Mouse (Mus musculus) liver, embryonic 14.5 days (tissue): ENCODE measurements around the gene Fgd6. TPM values are rescaled to one million over a fixed set of nuclear protein-coding genes. Genes with fewer than 3 reads are reported as not detected.

Source experiments
- ATAC-seq: fragments of 200-750 bp; cut with Nextera tagmentation; 2 replicates; pipeline ENCODE4 v1.8.0; 2017; ENCODE audit warnings: moderate number of reproducible peaks, mild to moderate bottlenecking, moderate library complexity; ENCODE audit not compliant: insufficient read depth
- DNase-seq, 3 experiments: peaks; one replicate each; pipeline ENCODE4 v3.0.0-alpha.2; 2012 to 2013; ENCODE audit warnings: low read depth in 3 of 3, low spot score in 3 of 3
- H3K27ac ChIP-seq: fragments of 300-500 bp; sonication (generic); 2 replicates; pipeline ENCODE4 v1.5.1; 2014; ENCODE audit warnings: moderate library complexity, mild to moderate bottlenecking, control low read depth, inconsistent platforms
- H3K27me3 ChIP-seq: fragments of 300-500 bp; sonication (generic); 2 replicates; pipeline ENCODE4 v1.6.1; 2014; ENCODE audit warnings: mild to moderate bottlenecking, low read length, moderate library complexity; ENCODE audit not compliant: control insufficient read depth, insufficient read depth
- H3K36me3 ChIP-seq: fragments of 300-500 bp; sonication (generic); replicated peaks from 2 replicates; pipeline ENCODE4 v1.6.1; 2014; ENCODE audit warnings: low read depth; ENCODE audit not compliant: control insufficient read depth, insufficient read depth
- H3K4me1 ChIP-seq, 2 experiments: fragments of 200-500 bp in 1 of 2; fragments of 300-500 bp in 1 of 2; sonication (generic) in 1 of 2; replicated peaks; 2 replicates each; pipeline ENCODE4 v1.6.1; 2012 to 2014; ENCODE audit warnings: antibody characterized with exemption in 1 of 2, inconsistent platforms in 1 of 2, low read length in 1 of 2; ENCODE audit not compliant: control insufficient read depth in 2 of 2, insufficient read depth in 2 of 2
- H3K4me2 ChIP-seq: fragments of 300-500 bp; sonication (generic); 2 replicates; pipeline ENCODE4 v1.6.1; 2014; ENCODE audit warnings: low read depth, mild to moderate bottlenecking, control low read depth, moderate library complexity
- H3K4me3 ChIP-seq, 2 experiments: fragments of 200-500 bp in 1 of 2; fragments of 300-500 bp in 1 of 2; sonication (generic) in 1 of 2; 2 replicates each; pipeline ENCODE4 v1.5.1; 2012 to 2014; ENCODE audit warnings: low read depth in 2 of 2, low read length in 2 of 2, mild to moderate bottlenecking in 2 of 2, control low read depth in 1 of 2, inconsistent platforms in 1 of 2, moderate library complexity in 1 of 2; ENCODE audit not compliant: insufficient read depth in 1 of 2
- H3K9ac ChIP-seq: fragments of 300-500 bp; sonication (generic); replicated peaks from 2 replicates; pipeline ENCODE4 v1.6.1; 2014; ENCODE audit warnings: mild to moderate bottlenecking, control low read depth, moderate library complexity
- H3K9me3 ChIP-seq: fragments of 300-500 bp; sonication (generic); 2 replicates; pipeline ENCODE4 v1.6.1; 2016; ENCODE audit warnings: low read length, mixed read lengths; ENCODE audit not compliant: control insufficient read depth
- CTCF ChIP-seq: IDR thresholded peaks from 2 replicates; pipeline ENCODE4 v1.5.1; 2016; ENCODE audit warnings: antibody characterized with exemption, low read depth, control low read depth
- EP300 ChIP-seq: IDR thresholded peaks from 2 replicates; pipeline ENCODE4 v1.6.1; 2016; ENCODE audit warnings: antibody characterized with exemption, low read depth
- WGBS: fragments of 180-500 bp; shearing (Covaris S2); extraction: QIAGEN DNeasy Blood & Tissue Kit; methylation state at CpG from one replicate; pipeline ENCODE4 v1.1.7; 2014; ENCODE audit not compliant: insufficient replicate concordance; 5-methylcytosine and 5-hydroxymethylcytosine counted together
- polyA plus RNA-seq, 2 experiments: library from polyadenylated mRNA; depleted of rRNA in 1 of 2; stranded (reverse) in 1 of 2; unstranded in 1 of 2; fragments of >200 nt; fragmentation: Nextera tagmentation in 1 of 2; extraction: Ambion mirVana in 1 of 2; gene quantifications; 2 replicates each; pipeline versions ENCODE4 v1.2.1 to v1.2.3; 2012 to 2014

Gene Fgd6
- polyA plus RNA-seq, 2 experiments = 2.4 to 2.9 TPM

DNA sequence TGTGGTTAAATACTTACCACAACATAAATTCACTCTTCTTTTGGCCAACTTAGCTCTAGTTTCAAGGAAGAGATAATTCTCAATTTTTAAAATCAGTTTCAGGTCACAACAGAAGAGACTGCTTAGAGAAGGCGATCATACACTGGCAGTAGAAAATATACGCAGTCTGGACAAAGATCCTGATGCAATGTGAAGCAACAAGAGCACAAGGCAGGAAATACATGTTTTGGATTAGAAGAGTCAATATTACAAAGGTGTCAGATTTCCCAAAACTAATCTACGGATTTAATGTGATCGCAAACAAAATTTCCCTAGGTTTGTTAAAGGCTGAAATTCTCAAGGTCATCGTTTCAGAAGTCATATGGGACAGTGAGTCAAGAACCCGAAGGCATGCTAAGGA, 4.6 kb upstream of the Fgd6 start:
- DNase-seq (no peak), ATAC-seq (no peak)
- TF ChIP-seq EP300 (no peak), CTCF (no peak)
- Histone ChIP-seq H3K4me2 (no peak overlapping the region), H3K27me3 (no peaks in the 10 kb centered on the region), H3K9ac (no peak overlapping the region), H3K4me3 (no peak overlapping the region), H3K36me3 (no peaks in the 10 kb centered on the region; the same call in 1 of the 2 replicates), H3K9me3 (no peaks in the 10 kb centered on the region), H3K4me1 (peaks cover 8 to 9% of the 10 kb centered on the region in 2 experiments; a peak in 3 of 4 replicates), H3K27ac (no peak overlapping the region)
- 81% methylated on average over 6 of the region's 6 CpGs for WGBS

DNA sequence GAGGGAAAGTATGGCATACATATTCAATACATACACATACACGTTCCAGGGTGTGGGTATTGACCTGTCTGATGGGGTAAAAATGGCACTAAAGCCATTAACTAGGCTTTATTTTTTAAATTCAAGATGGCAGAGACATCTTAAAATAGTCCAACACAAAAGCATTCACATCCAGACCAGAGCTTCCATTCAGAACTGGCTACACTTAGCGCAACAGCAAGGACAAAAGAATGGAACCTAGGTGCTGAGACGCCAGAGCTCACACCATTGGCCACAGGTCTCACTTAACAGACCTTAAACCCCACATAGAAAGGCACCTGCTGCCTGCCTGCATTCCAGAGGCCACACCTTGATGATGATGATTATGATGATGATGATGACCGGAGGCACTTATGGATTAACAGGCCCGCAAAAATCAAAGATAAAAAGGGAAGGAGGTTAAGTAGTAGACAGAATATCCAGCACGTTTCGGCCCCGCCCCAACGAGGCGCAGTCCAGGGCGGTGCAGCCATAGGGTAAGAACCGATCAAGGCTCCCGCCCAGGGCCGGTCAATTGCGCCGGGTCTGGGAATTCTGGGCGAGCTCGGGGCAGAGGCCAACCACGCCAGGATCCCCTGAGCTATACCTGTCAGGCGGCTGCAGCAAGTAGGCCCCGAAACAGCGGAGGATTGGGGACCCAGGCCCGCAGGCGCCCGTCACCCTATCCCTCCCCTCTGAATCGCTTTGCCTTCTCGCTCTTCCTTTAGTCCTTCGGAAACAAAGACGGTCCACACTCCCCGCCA, 734 bp upstream of the Fgd6 start:
- 2% methylated on average over 30 of the region's 30 CpGs for whole genome bisulfite sequencing
- no peaks in the 10 kb centered on the region for H3K9me3 ChIP-seq
- peak overlapping the region; percentile 85 for H3K9ac ChIP-seq
- H3K36me3 ChIP-seq = no peaks in the 10 kb centered on the region; the same call in 1 of the 2 replicates
- TF ChIP-seq CTCF (no peak), EP300 (no peak)
- peak overlapping the region; percentile 66 to 92 for H3K4me3 ChIP-seq
- H3K4me1 ChIP-seq = peaks cover 8 to 14% of the 10 kb centered on the region in 2 experiments
- H3K27ac ChIP-seq = peak overlapping the region; percentile 55
- peak overlapping the region; percentile 70 for H3K4me2 ChIP-seq
- ATAC-seq = peak; percentile 80
- DNase-seq = peak; percentile 55 to 66 (median 55)
- H3K27me3 ChIP-seq = no peaks in the 10 kb centered on the region

DNA sequence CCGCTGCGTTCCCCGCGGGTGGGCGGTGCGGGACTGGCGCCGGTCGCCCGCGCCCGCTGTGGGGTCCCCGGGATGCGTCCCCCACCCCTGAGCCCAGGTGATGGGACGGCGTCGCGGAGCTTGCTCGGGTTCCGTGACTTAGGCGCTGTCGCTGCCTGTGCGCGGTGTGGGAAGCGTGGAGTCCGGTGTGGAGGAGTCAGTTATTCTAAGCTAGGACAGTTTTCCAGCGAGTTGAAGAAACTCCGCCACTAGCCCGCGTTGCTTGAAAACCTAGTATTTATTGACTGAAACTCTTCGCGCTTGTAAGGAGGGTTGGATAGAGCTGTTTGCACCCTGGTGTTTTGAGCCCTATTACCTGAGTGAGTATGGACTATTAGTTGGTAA, 566 bp downstream of the Fgd6 start:
- Histone ChIP-seq H3K4me2 (peak overlapping the region; percentile 82), H3K9me3 (no peaks in the 10 kb centered on the region), H3K4me3 (peak overlapping the region; percentile 66 to 83), H3K9ac (peak overlapping the region; percentile 76), H3K27ac (peak overlapping the region; percentile 6), H3K4me1 (peaks cover 8 to 14% of the 10 kb centered on the region in 2 experiments), H3K27me3 (no peaks in the 10 kb centered on the region), H3K36me3 (no peaks in the 10 kb centered on the region)
- ATAC-seq = no peak
- peak in 1 of 3 experiments; percentile 40 for DNase-seq
- WGBS = under 1% methylated on average over 32 of the region's 32 CpGs
- TF ChIP-seq EP300 = no peak
- no peak for TF ChIP-seq CTCF

DNA sequence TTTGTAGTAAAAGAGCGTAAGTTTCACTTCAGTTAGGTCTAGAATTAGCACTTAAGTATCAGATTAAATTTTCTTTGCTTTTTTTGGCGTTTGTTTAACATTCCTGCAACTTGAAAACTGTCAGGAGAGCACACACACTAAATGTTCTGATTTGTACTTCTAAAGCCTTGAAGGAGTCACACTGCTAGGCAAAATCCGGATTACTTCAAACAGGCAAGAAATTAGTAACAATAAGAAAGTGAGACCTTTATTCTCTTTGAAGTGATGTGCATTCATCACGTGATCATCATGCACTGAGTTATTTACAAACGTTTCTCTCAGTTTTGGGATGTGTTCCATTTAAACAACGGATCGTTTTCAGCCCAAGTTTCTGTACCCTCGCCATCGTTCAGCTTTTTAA, 1.4 kb downstream of the Fgd6 start:
- Histone ChIP-seq H3K27ac (no peak overlapping the region), H3K4me3 (peak overlapping the region; percentile 13 to 66; a peak in 3 of 4 replicates), H3K27me3 (no peaks in the 10 kb centered on the region), H3K9me3 (no peaks in the 10 kb centered on the region), H3K4me2 (peak overlapping the region; percentile 82), H3K4me1 (peaks cover 8 to 14% of the 10 kb centered on the region in 2 experiments), H3K9ac (peak overlapping the region; percentile 76), H3K36me3 (no peaks in the 10 kb centered on the region)
- DNase-seq (no peak), ATAC-seq (no peak)
- no peak for TF ChIP-seq CTCF
- no peak for TF ChIP-seq EP300
- 46% methylated on average over 9 of the region's 9 CpGs for WGBS

DNA sequence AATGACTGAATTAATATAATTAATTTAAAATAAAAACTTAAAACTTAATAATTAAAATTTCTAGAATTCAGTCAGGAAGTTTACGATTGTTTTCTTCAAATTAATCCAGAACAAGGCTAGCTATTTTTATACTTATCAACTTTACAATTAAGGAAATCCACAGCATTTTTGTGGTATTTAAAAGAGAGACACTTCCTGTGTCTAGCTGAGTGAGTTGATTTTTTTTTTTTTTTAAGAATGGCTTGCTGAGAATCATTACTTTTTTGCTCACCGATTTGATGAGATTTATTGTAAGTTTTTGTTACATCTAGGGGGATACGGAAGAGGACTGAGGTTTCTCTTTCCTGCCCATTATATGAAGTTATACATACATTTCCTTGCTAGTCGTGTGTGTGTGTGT, 1.8 kb downstream of the Fgd6 start:
- H3K4me2 ChIP-seq = peak overlapping the region; percentile 82
- H3K4me1 ChIP-seq = peaks cover 8 to 14% of the 10 kb centered on the region in 2 experiments
- no peaks in the 10 kb centered on the region for H3K27me3 ChIP-seq
- DNase-seq (no peak), ATAC-seq (no peak)
- H3K9ac ChIP-seq = no peak overlapping the region
- no peaks in the 10 kb centered on the region for H3K36me3 ChIP-seq
- WGBS = 65% methylated on average over 4 of the region's 4 CpGs
- TF ChIP-seq EP300 (no peak), CTCF (no peak)
- H3K9me3 ChIP-seq = no peaks in the 10 kb centered on the region
- H3K4me3 ChIP-seq = no peak overlapping the region; a peak in 1 of 4 replicates
- H3K27ac ChIP-seq = no peak overlapping the region
